Mouse (Mus musculus) CH12.LX (cell line): Measurements from ENCODE around the gene Rgl1.

ENCODE experiments used
- BHLHE40 ChIP-seq: IDR thresholded peaks from 2 replicates; pipeline ENCODE4 v1.6.1; 2011; ENCODE audit warnings: mild to moderate bottlenecking, low read depth, low read length, improper control_type of control experiment
- CTCF ChIP-seq, 2 experiments: IDR thresholded peaks in 1 of 2; conservative IDR thresholded peaks in 1 of 2; 2 replicates each; pipeline ENCODE4 v1.5.1; 2011 to 2012; ENCODE audit warnings: low read depth in 2 of 2, low read length in 2 of 2, improper control_type of control experiment in 1 of 2, inconsistent platforms in 1 of 2, mild to moderate bottlenecking in 1 of 2, moderate library complexity in 1 of 2
- EP300 ChIP-seq: IDR thresholded peaks from 2 replicates; pipeline ENCODE4 v1.6.1; 2011; ENCODE audit warnings: low read length, improper control_type of control experiment
- IRF4 ChIP-seq: IDR thresholded peaks from 2 replicates; pipeline ENCODE4 v1.6.1; 2014; ENCODE audit warnings: low read depth, mild to moderate bottlenecking, inconsistent platforms, low read length, improper control_type of control experiment
- POLR2A ChIP-seq: IDR thresholded peaks from 2 replicates; pipeline ENCODE4 v1.6.1; 2011; ENCODE audit warnings: low read depth, mild to moderate bottlenecking, improper control_type of control experiment, low read length
- RAD21 ChIP-seq: IDR thresholded peaks from 2 replicates; pipeline ENCODE4 v1.6.1; 2011; ENCODE audit warnings: low read depth, mild to moderate bottlenecking, low read length, improper control_type of control experiment, moderate library complexity
- RCOR1 ChIP-seq: conservative IDR thresholded peaks from 2 replicates; pipeline ENCODE4 v1.6.1; 2012; ENCODE audit warnings: low read depth, mild to moderate bottlenecking, inconsistent platforms, low read length, improper control_type of control experiment
- USF1 ChIP-seq: IDR thresholded peaks from 2 replicates; pipeline ENCODE4 v1.6.1; 2014; ENCODE audit warnings: low read depth, mild to moderate bottlenecking, inconsistent platforms, low read length, improper control_type of control experiment
- ZMIZ1 ChIP-seq: IDR thresholded peaks from 2 replicates; pipeline ENCODE4 v1.6.1; 2012; ENCODE audit warnings: low read depth, mild to moderate bottlenecking, inconsistent platforms, low read length, improper control_type of control experiment

DNA sequence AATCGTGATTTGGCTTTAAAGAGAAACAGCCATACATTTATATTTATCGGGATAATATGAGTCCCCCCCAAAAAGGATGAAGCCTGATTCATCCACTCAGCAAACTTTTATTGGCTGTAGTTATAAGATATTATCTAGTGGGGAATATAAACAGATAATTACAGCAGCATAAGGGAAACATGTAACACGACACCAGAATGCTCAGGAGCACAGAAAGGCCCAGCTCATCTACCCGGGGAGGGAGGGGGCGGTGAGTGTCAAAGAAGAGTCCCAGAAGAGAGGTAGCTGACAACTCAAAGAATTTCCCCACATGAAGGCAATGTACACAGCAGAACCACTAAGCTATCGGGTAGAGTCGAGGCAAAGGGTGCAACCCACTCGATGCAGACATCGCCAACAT, 146.8 kb downstream of the Rgl1 start:
- TF ChIP-seq ZMIZ1, result no peak
- no peak for TF ChIP-seq POLR2A
- TF ChIP-seq RAD21, result no peak
- TF ChIP-seq EP300, result no peak
- no peak for TF ChIP-seq CTCF (conservative IDR thresholded peaks at IDR 0.05 in 1 of 2, IDR thresholded peaks at IDR 0.05 in 1 of 2; ENCODE audit: low read depth in 2 of 2, low read length in 2 of 2)
- no peak for TF ChIP-seq IRF4
- no peak for TF ChIP-seq USF1
- no peak for TF ChIP-seq RCOR1
- TF ChIP-seq BHLHE40, result no peak
